Mouse (Mus musculus) intestine, embryonic 15.5 days (tissue): ENCODE data around the gene Hsd11b1. TPM values are rescaled to one million over a fixed set of nuclear protein-coding genes. Genes with fewer than 3 reads are reported as not detected.

Experiments
- ATAC-seq: fragments of 200-750 bp; cut with Nextera tagmentation; 2 replicates; pipeline ENCODE4 v1.8.0; 2017; ENCODE audit warnings: moderate TSS enrichment, moderate library complexity
- H3K27ac ChIP-seq: fragments of 300-500 bp; sonication (generic); 2 replicates; pipeline ENCODE4 v1.5.1; 2015; ENCODE audit warnings: mild to moderate bottlenecking, inconsistent platforms
- H3K27me3 ChIP-seq: fragments of 300-500 bp; sonication (generic); replicated peaks from 2 replicates; pipeline ENCODE4 v1.6.1; 2015; ENCODE audit warnings: inconsistent platforms
- H3K36me3 ChIP-seq: fragments of 300-500 bp; sonication (generic); 2 replicates; pipeline ENCODE4 v1.6.1; 2015; ENCODE audit warnings: inconsistent platforms
- H3K4me1 ChIP-seq: fragments of 300-500 bp; sonication (generic); replicated peaks from 2 replicates; pipeline ENCODE4 v1.6.1; 2015; ENCODE audit warnings: inconsistent platforms
- H3K4me2 ChIP-seq: fragments of 300-500 bp; sonication (generic); replicated peaks from 2 replicates; pipeline ENCODE4 v1.6.1; 2015; ENCODE audit warnings: mild to moderate bottlenecking, inconsistent platforms
- H3K4me3 ChIP-seq: fragments of 300-500 bp; sonication (generic); replicated peaks from 2 replicates; pipeline ENCODE4 v1.5.1; 2015; ENCODE audit warnings: inconsistent platforms
- H3K9ac ChIP-seq: fragments of 300-500 bp; sonication (generic); 2 replicates; pipeline ENCODE4 v1.6.1; 2015; ENCODE audit warnings: inconsistent platforms
- H3K9me3 ChIP-seq: fragments of 300-500 bp; sonication (generic); 2 replicates; pipeline ENCODE4 v1.6.1; 2016; ENCODE audit warnings: inconsistent platforms
- WGBS: fragments of 180-500 bp; shearing (Covaris S2); methylation state at CpG from one replicate; pipeline ENCODE4 v1.1.7; 2015; 5-methylcytosine and 5-hydroxymethylcytosine counted together
- polyA plus RNA-seq: library from polyadenylated mRNA; unstranded; fragments of >200 nt; fragmentation: Nextera tagmentation; extraction: Ambion mirVana; gene quantifications from 2 replicates; pipeline ENCODE4 v1.2.1, GENCODE M21; 2015

Gene Hsd11b1
- polyA plus RNA-seq, 1 experiment from 2014 or later, result 1.3 TPM

DNA sequence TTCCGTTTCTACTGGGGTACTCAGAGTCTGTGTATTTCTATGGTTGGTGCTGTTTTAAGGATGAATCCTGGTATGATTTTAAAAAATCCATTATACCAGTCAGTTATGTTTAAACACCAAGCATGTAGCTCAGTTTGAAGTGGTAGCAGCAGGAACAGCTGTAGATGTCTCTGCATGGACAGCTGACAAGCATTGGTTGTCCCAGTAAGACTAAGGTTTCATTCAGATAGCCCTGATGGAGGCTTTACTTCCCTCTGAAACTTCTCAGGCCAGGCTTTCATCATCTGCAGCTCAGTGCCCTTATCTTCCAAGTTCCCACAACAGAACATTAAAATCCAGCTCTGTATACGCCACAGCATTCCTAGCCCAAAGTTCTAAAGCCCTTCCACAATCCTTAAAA lies 31.1 kb downstream of the Hsd11b1 start:
- H3K4me1 ChIP-seq, result no peaks in the 10 kb centered on the region; the same call in 1 of the 2 replicates
- H3K36me3 ChIP-seq, result no peaks in the 10 kb centered on the region
- no peak for ATAC-seq
- H3K9ac ChIP-seq, result no peak overlapping the region
- H3K4me2 ChIP-seq, result no peak overlapping the region
- WGBS, result 83% methylated on average over 2 of the region's 2 CpGs
- no peaks in the 10 kb centered on the region for H3K27me3 ChIP-seq
- no peaks in the 10 kb centered on the region for H3K9me3 ChIP-seq
- H3K4me3 ChIP-seq, result no peak overlapping the region
- H3K27ac ChIP-seq, result no peak overlapping the region

DNA sequence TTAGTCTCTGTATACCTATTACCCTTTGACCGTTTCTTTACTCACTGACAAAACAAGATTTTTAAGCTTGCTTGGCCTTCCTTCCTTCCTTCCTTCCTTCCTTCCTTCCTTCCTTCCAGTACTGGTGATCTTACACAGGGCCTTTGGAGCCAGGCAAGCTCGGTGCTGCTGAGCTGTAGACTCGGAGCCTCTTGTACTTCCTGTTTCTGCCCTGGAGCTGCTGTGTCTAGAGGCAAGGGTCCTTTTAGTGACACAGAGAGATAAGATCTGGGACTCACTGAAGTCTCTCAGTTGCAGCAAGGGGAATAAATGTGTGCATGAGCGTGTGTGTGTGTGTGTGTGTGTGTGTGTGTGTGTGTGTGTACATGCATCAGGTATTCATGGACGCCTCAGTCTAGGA lies 32.9 kb downstream of the Hsd11b1 start:
- 45% methylated on average over 5 of the region's 5 CpGs for WGBS
- H3K4me1 ChIP-seq, result peaks cover 3% of the 10 kb centered on the region; the same call in 1 of the 2 replicates
- H3K9ac ChIP-seq, result no peak overlapping the region
- H3K27me3 ChIP-seq, result no peaks in the 10 kb centered on the region
- ATAC-seq, result no peak
- no peak overlapping the region for H3K4me2 ChIP-seq
- H3K36me3 ChIP-seq, result no peaks in the 10 kb centered on the region
- no peak overlapping the region for H3K27ac ChIP-seq
- H3K9me3 ChIP-seq, result no peaks in the 10 kb centered on the region
- no peak overlapping the region for H3K4me3 ChIP-seq

- no peak overlapping the region for H3K27ac ChIP-seq
- ATAC-seq, result 0 out of 2 replicates have a peak, but pooled peaks have one; percentile 25
- peaks cover 3% of the 10 kb centered on the region; the same call in 1 of the 2 replicates for H3K4me1 ChIP-seq
- H3K9me3 ChIP-seq, result no peaks in the 10 kb centered on the region
- no peak overlapping the region for H3K4me3 ChIP-seq
- H3K36me3 ChIP-seq, result no peaks in the 10 kb centered on the region
- H3K4me2 ChIP-seq, result no peak overlapping the region
- no peak overlapping the region for H3K9ac ChIP-seq
- H3K27me3 ChIP-seq, result no peaks in the 10 kb centered on the region
- 34% methylated on average over 3 of the region's 3 CpGs for WGBS
These were observed 33.3 kb downstream of the Hsd11b1 start for GRCm38 (mm10) chr1:193230531-193230930.

GRCm38 (mm10) chr1:193229570-193229969 lies 34.3 kb downstream of the Hsd11b1 start:
- Histone ChIP-seq H3K9me3 (no peaks in the 10 kb centered on the region), H3K4me2 (no peak overlapping the region), H3K27me3 (no peaks in the 10 kb centered on the region), H3K27ac (no peak overlapping the region), H3K36me3 (no peaks in the 10 kb centered on the region), H3K4me3 (no peak overlapping the region), H3K4me1 (peaks cover 3% of the 10 kb centered on the region; the same call in 1 of the 2 replicates), H3K9ac (no peak overlapping the region)
- WGBS, result 89% methylated on average over 5 of the region's 5 CpGs
- no peak for ATAC-seq

- WGBS, result 83% methylated on average over 4 of the region's 4 CpGs
- Histone ChIP-seq H3K27ac (no peak overlapping the region), H3K9ac (no peak overlapping the region), H3K36me3 (no peaks in the 10 kb centered on the region), H3K4me2 (no peak overlapping the region), H3K4me1 (0 out of 2 replicates have a peak, but pooled peaks cover 3% of the 10 kb centered on the region), H3K27me3 (no peaks in the 10 kb centered on the region), H3K4me3 (no peak overlapping the region), H3K9me3 (no peaks in the 10 kb centered on the region)
- ATAC-seq, result no peak
These were observed 36.3 kb downstream of the Hsd11b1 start for GRCm38 (mm10) chr1:193227537-193227936.

DNA sequence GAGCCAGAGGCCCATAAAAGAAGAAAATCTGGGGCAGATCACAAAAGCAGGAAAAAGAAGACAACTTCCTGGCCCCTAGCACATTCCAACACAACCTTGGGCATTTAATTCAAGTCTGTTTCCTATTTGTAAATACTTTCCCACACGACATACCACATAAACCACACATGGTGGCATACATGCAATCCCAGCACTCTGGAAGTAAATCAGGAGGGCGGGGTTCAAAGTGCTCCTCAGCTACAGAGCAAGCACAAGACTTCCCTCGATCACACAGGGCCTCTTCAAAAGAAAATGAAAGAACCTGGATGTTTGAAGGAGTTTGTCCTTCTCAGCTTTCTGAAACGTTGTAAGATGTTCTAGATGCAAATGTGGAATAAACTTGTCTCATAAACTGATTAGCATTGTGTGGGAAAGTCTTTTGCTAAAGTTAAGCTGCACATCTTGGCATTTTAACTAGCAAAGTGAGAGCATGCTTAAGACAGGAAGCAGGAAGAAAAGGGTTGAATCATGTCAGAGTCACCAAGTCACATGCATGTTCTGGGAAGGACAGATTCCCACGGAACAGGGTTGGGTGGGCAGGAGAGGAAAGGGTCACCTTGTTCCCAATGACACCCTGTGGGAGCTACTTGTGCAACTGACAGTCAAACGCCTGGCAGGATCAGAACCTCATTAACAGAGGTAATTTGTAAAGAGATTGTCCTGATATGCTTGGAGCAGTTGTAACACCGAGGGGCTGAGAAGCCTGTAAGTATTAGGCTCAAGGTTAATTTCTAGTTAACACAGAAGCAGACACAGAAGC lies 37.0 kb downstream of the Hsd11b1 start:
- no peak overlapping the region for H3K4me3 ChIP-seq
- no peak overlapping the region for H3K4me2 ChIP-seq
- ATAC-seq, result peak; percentile 51; the same call in 1 of the 2 replicates
- H3K27me3 ChIP-seq, result no peaks in the 10 kb centered on the region
- H3K9me3 ChIP-seq, result no peaks in the 10 kb centered on the region
- no peak overlapping the region for H3K27ac ChIP-seq
- 40% methylated on average over 7 of the region's 7 CpGs for WGBS
- 0 out of 2 replicates have a peak, but pooled peaks cover 3% of the 10 kb centered on the region for H3K4me1 ChIP-seq
- no peaks in the 10 kb centered on the region for H3K36me3 ChIP-seq
- no peak overlapping the region for H3K9ac ChIP-seq

- whole genome bisulfite sequencing, result 89% methylated on average over 4 of the region's 4 CpGs
- Histone ChIP-seq H3K27me3 (no peaks in the 10 kb centered on the region), H3K4me2 (no peak overlapping the region), H3K27ac (no peak overlapping the region), H3K4me1 (0 out of 2 replicates have a peak, but pooled peaks cover 3% of the 10 kb centered on the region), H3K9me3 (no peaks in the 10 kb centered on the region), H3K9ac (no peak overlapping the region), H3K36me3 (no peaks in the 10 kb centered on the region), H3K4me3 (no peak overlapping the region)
- no peak for ATAC-seq
These were observed 37.8 kb downstream of the Hsd11b1 start for GRCm38 (mm10) chr1:193226114-193226513.

DNA sequence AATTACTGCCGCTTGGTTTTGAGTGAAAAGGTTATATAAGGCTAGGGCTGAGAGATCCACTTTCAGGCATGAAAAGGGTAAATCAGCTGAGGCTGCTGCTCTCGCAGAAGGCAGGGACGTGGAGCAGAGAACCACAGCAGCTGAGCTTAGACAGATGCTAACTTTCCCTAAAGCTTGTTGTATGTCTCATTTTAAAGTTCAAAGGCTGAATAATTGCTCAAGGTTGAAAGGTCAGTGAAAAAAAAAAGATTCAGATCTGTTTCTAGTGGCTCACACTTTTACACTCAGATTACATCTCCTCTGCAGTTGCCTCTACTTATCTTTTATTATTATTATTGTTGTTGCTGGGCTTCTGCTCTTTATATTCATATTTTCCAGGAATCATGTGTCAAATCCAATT lies 38.3 kb downstream of the Hsd11b1 start:
- no peak overlapping the region for H3K4me3 ChIP-seq
- H3K4me1 ChIP-seq, result 0 out of 2 replicates have a peak, but pooled peaks cover 3% of the 10 kb centered on the region
- no peak overlapping the region for H3K4me2 ChIP-seq
- no peak overlapping the region for H3K9ac ChIP-seq
- no peak for ATAC-seq
- H3K36me3 ChIP-seq, result no peaks in the 10 kb centered on the region
- H3K9me3 ChIP-seq, result no peaks in the 10 kb centered on the region
- no peaks in the 10 kb centered on the region for H3K27me3 ChIP-seq
- WGBS, result 49% methylated on average over 3 of the region's 3 CpGs
- H3K27ac ChIP-seq, result no peak overlapping the region

DNA sequence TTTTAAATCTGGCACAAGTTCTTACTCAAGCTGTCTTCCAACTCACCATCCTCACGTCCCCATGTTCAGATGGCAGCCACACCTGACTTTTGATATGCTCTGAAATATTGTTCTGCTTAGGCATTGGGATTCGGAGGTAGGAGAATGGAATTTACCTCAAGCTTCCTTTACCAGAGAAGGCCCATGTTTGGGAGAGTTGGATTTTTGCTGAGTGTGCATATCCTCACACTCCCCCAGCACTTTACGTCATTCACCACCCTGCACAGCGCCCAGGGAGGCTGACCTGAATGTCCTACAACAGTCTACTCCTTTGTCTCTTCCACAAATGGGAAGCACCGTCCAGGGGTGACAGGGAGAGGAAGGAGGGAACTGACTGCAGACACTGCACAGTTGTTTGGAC lies 43.5 kb downstream of the Hsd11b1 start:
- Histone ChIP-seq H3K4me3 (no peak overlapping the region), H3K36me3 (no peaks in the 10 kb centered on the region), H3K27me3 (no peaks in the 10 kb centered on the region), H3K9me3 (no peaks in the 10 kb centered on the region), H3K4me2 (no peak overlapping the region), H3K9ac (no peak overlapping the region), H3K4me1 (no peaks in the 10 kb centered on the region), H3K27ac (no peak overlapping the region)
- no peak for ATAC-seq
- WGBS, result 63% methylated on average over 5 of the region's 5 CpGs

DNA sequence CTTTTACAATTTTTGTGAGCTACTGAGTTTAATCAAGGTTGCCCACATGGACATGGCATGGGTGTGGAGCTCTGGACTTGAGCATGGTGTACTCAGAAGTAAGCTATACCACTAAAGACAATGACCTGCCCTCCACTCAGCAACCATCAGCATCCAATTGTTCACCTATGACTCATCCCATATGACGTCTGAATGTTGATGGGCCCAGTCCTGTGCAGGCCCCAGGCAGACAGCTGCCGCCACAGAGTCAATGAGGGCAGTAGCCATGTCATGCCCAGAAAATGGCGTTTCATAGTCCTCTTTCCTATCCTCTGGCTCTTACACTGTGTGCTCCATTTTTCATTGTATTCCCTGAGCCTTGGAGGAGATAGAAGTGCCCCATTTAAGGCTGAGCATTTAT lies 47.9 kb downstream of the Hsd11b1 start:
- H3K4me3 ChIP-seq, result no peak overlapping the region
- no peak overlapping the region for H3K4me2 ChIP-seq
- 68% methylated on average over 3 of the region's 3 CpGs for WGBS
- H3K27ac ChIP-seq, result no peak overlapping the region
- H3K9ac ChIP-seq, result no peak overlapping the region
- H3K4me1 ChIP-seq, result no peaks in the 10 kb centered on the region
- no peaks in the 10 kb centered on the region for H3K27me3 ChIP-seq
- H3K9me3 ChIP-seq, result no peaks in the 10 kb centered on the region
- H3K36me3 ChIP-seq, result no peaks in the 10 kb centered on the region
- ATAC-seq, result no peak

DNA sequence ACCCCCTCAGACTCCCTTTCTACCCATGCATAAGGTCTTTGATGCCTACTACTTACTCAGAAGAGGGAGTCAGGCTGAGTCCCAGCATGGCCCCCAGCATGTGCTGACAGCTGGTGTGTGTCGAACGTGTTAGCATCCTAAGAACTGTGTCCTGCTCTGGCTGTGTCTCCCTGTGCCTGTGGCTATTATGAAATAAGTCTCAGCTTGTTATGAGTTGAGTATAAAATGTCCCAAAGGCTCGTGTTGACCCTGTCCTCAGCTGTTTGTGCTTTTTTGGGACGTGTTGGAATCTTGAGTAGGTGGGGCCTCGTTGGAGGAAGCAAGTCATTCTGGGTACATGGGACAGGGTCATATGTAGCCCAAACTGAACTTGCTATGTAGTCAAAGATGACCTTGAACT lies 49.8 kb downstream of the Hsd11b1 start:
- Histone ChIP-seq H3K4me1 (no peaks in the 10 kb centered on the region), H3K36me3 (no peaks in the 10 kb centered on the region), H3K27me3 (no peaks in the 10 kb centered on the region), H3K9ac (no peak overlapping the region), H3K27ac (no peak overlapping the region), H3K9me3 (no peaks in the 10 kb centered on the region), H3K4me2 (no peak overlapping the region), H3K4me3 (no peak overlapping the region)
- 75% methylated on average over 5 of the region's 5 CpGs for WGBS
- ATAC-seq, result no peak

DNA sequence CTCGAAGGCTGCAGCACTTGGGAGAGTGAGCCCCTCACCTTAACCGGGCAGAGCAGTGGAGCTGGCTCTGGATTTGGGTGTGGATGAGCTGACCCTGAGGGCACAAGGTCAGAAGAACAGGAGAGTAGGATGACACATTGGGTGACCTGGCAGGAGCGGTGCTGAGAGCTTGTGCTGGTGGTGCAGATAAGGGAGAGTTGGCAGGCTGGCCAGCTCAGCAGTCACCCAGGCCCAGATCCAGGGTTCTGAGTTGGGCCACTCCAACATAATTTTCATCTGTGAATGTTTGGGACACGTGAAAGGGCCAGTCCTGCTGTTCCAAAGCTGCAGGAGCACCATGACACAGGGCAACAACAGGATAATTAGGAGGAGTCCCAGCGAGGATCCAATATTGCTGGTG lies 52.5 kb downstream of the Hsd11b1 start:
- H3K4me1 ChIP-seq, result no peaks in the 10 kb centered on the region
- no peaks in the 10 kb centered on the region for H3K9me3 ChIP-seq
- WGBS, result 68% methylated on average over 5 of the region's 5 CpGs
- H3K27ac ChIP-seq, result no peak overlapping the region
- ATAC-seq, result no peak
- H3K9ac ChIP-seq, result no peak overlapping the region
- no peak overlapping the region for H3K4me2 ChIP-seq
- H3K27me3 ChIP-seq, result no peaks in the 10 kb centered on the region
- H3K36me3 ChIP-seq, result no peaks in the 10 kb centered on the region
- H3K4me3 ChIP-seq, result no peak overlapping the region

GRCm38 (mm10) chr1:193208178-193208577 lies 55.7 kb downstream of the Hsd11b1 start:
- Histone ChIP-seq H3K27ac (no peak overlapping the region), H3K9ac (no peak overlapping the region), H3K4me3 (no peak overlapping the region), H3K4me1 (no peaks in the 10 kb centered on the region), H3K27me3 (no peaks in the 10 kb centered on the region), H3K36me3 (no peaks in the 10 kb centered on the region), H3K9me3 (no peaks in the 10 kb centered on the region), H3K4me2 (no peak overlapping the region)
- ATAC-seq, result peak; percentile 62; the same call in 1 of the 2 replicates
- WGBS, result 46% methylated on average over 2 of the region's 2 CpGs
